Mouse (Mus musculus) E14TG2a.4 (cell line): ENCODE measurements around the gene Sept6.

Experiments used
- CTCF ChIP-seq: conservative IDR thresholded peaks from 2 replicates; pipeline ENCODE4 v1.5.1; 2014; ENCODE audit warnings: low read length
- NANOG ChIP-seq: IDR thresholded peaks from 2 replicates; pipeline ENCODE4 v1.6.1; 2014; ENCODE audit warnings: borderline replicate concordance, low read length, mixed read lengths

DNA sequence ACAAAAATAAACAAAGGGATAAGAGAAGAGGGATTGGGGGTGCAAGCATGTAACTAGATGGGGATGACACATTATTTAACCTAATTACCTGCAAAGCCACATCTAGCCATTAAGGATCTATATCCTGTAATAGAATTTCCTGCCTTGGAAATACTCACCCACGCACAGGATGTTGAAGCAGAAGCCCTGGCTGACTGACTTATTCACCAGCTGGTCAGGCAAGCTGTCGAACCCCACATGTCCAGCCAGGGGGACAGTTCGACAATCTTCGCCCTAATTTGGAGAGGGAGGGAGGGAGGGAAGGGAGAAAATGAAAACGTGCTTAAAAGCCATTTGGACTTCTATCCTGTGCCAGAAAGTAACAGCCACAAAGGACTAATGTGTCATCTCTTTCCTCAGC lies 16.7 kb downstream of the Sept6 start:
- TF ChIP-seq CTCF (no peak), NANOG (no peak)
